In the genomic region with DNA sequence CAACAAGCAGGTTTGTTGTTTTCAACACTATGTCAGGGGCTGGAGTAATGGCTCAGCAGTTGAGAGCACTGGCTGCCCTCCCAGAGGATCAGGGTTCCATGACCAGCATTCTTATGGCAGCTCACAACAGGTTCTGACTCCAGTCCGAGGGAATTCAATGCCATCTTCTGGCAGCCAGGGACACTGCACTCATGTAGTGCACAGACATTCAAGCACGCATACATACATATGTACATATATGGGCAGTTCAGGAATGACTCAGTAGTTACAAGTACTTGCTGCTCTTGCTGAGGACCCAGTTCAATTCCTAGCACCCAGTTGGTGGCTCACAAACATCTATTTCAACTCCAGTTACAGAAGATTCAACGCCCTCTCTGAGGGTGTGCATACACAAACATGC, we compare ENCODE assay signal across 10 mouse cellular contexts. TPM values are rescaled to one million over a fixed set of nuclear protein-coding genes. Genes with fewer than 3 reads are reported as not detected.
DNase-seq lines count a peak whose midpoint lies in the region; ATAC-seq and TF ChIP-seq lines count a peak whose summit lies in the region.
"Had no signal": no experiment of that assay in that cellular context is flagged by ENCODE, and none has a peak within 500 bp of the region (broad histone marks: within the 10 kb centered on the region; RNA-seq: fewer than 3 reads in every experiment).

No protein-coding gene starts in this region.

- DNase-seq in cerebellum, postnatal 10 days, result peak; percentile 13 to 27
- no peak for DNase-seq in cerebellum, adult 9-10 months
- DNase-seq in liver, adult 2 months (ENCODE audit: extremely low read depth, low read depth, low spot score), result peak; percentile 49
- DNase-seq in liver, result no peak
- DNase-seq in ZHBTc4 (ENCODE audit: low read depth, low spot score), result peak; percentile 88
- no peak for DNase-seq in ovary, postnatal 36 days (ENCODE audit: low spot score)
- no peak for DNase-seq in cerebellum, adult 11 months

- no peaks in the 10 kb centered on the region for H3K36me3 ChIP-seq in liver, adult 2 months (ENCODE audit: control insufficient read depth, insufficient read depth, low read length)
- H3K36me3 ChIP-seq: forebrain, embryonic 15.5 days had no signal

- TF ChIP-seq POLR2A in liver, adult 2 months (IDR thresholded peaks at IDR 0.05; ENCODE audit: extremely low read depth, insufficient read depth, low read length), result no peak

- H3K27ac ChIP-seq in liver, adult 2 months (replicated peaks; ENCODE audit: insufficient read depth, low read depth, low read length), result no peak overlapping the region
- H3K27ac ChIP-seq: forebrain, embryonic 15.5 days had no signal

- H3K4me3 ChIP-seq in liver, adult 2 months (ENCODE audit: insufficient read depth, low read depth, low read length), result no peak overlapping the region
- H3K4me3 ChIP-seq: forebrain, embryonic 15.5 days had no signal

- TF ChIP-seq CTCF in liver, adult 2 months (IDR thresholded peaks at IDR 0.05; ENCODE audit: low read depth, low read length), result peak; percentile 50

- H3K4me1 ChIP-seq in liver, adult 2 months (ENCODE audit: control insufficient read depth, insufficient read depth, low read length), result peaks cover 16% of the 10 kb centered on the region

- H3K27me3 ChIP-seq in liver, adult 2 months (ENCODE audit: control insufficient read depth, insufficient read depth, low read length), result no peaks in the 10 kb centered on the region
- H3K27me3 ChIP-seq: forebrain, embryonic 15.5 days had no signal

- H3K9ac ChIP-seq in liver, adult 2 months (ENCODE audit: low read depth, low read length), result no peak overlapping the region
- H3K9ac ChIP-seq: forebrain, embryonic 15.5 days had no signal

- ATAC-seq in megakaryocyte progenitor cell, adult 5-6 weeks (replicated peaks; ENCODE audit: poor library complexity), result peak; percentile 58
- ATAC-seq: forebrain, embryonic 15.5 days; intestine, embryonic 16.5 days had no signal

- peaks cover 52% of the 10 kb centered on the region for H3K79me2 ChIP-seq in liver, adult 2 months (ENCODE audit: control insufficient read depth, insufficient read depth, low read length)

- 90% methylated on average over 3 of the region's 3 CpGs for WGBS in liver, adult 2 months

RNA-seq across cellular contexts. Expression of a gene that starts 6.9 kb away (rescaled TPM):
- 44.6 and 47.7 TPM in 2 replicates for total RNA-seq in liver, adult 2 months (2014; rRNA removed)
- polyA plus RNA-seq in liver, adult 2 months (2012; rRNA removed), result 12.5 and 14.5 TPM in 2 replicates
- total RNA-seq in megakaryocyte progenitor cell, adult 5-6 weeks (2015), result 215 and 244 TPM in 2 replicates
- total RNA-seq in megakaryocyte progenitor cell, adult 5-6 weeks (2017), result 84.2 and 95.6 TPM in 2 replicates

RNA-seq across cellular contexts. Expression of a gene that starts 46.4 kb away (rescaled TPM):
- total RNA-seq in liver, adult 2 months (2014; rRNA removed), result 4.1 and 4.4 TPM in 2 replicates
- 1.2 and 1.8 TPM in 2 replicates for polyA plus RNA-seq in liver, adult 2 months (2012; rRNA removed)
- 79.2 and 85.6 TPM in 2 replicates for total RNA-seq in megakaryocyte progenitor cell, adult 5-6 weeks (2015)
- total RNA-seq in megakaryocyte progenitor cell, adult 5-6 weeks (2017), result 111 and 153 TPM in 2 replicates

Comparison
In these comparisons a context has a peak if more than half of its experiments do, and no peak if none do; other contexts are left out.
1. DNase-seq: peak in cerebellum, postnatal 10 days (2 of 2), liver, adult 2 months (single experiment) and ZHBTc4 (single experiment); none in cerebellum, adult 9-10 months (single experiment), liver (single experiment), ovary, postnatal 36 days (single experiment) and cerebellum, adult 11 months (single experiment).
2. RNA of a gene that starts 46.4 kb away (total RNA-seq): 79.2 to 153 TPM in megakaryocyte progenitor cell, adult 5-6 weeks; 4.1 to 4.4 TPM in liver, adult 2 months; every median in the first group is over 10 times any median in the second.